17 mouse cellular contexts compared by ENCODE assay signal in the genomic region with DNA sequence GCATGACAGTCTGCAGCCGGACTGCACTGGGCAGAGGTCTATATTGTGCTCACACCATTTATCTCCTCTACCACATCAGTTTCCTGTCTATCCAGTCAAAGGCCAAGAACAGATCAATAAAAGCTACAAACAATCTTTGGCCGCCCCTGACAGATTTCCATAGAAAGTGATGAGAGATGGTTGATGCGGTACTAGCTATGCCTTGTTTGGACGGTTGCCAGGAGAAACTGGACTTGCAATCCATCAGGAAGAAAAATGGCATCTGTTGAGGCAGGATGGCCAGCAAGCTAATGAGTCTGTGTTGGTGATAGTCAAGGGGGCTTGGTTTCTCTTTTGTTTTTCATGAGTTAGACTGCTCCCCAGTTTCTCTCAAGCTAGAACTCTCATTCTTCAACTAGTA. TPM values are rescaled to one million over a fixed set of nuclear protein-coding genes. Genes with fewer than 3 reads are reported as not detected.
A peak's percentile ranks its signal among the peaks of the same experiment; 100 is the strongest.
DNase-seq lines count a peak whose midpoint lies in the region; ATAC-seq and TF ChIP-seq lines count a peak whose summit lies in the region.
"Had no signal": no experiment of that assay in that cellular context is flagged by ENCODE, and none has a peak within 500 bp of the region (broad histone marks: within the 10 kb centered on the region; RNA-seq: fewer than 3 reads in every experiment).

No protein-coding gene starts in this region.

- WGBS in forebrain, postnatal 0 days = 62% methylated on average over 4 of the region's 4 CpGs
- whole genome bisulfite sequencing in forebrain, embryonic 12.5 days = 88% methylated on average over 4 of the region's 4 CpGs
- 67% methylated on average over 4 of the region's 4 CpGs for WGBS in midbrain, postnatal 0 days
- 89% methylated on average over 4 of the region's 4 CpGs for WGBS in midbrain, embryonic 10.5 days

- H3K9ac ChIP-seq in forebrain, postnatal 0 days = no peak overlapping the region
- no peak overlapping the region for H3K9ac ChIP-seq in forebrain, embryonic 12.5 days
- H3K9ac ChIP-seq in midbrain, postnatal 0 days (replicated peaks; ENCODE audit: low read length, poor library complexity, severe bottlenecking) = no peak overlapping the region
- H3K9ac ChIP-seq: embryonic facial prominence, embryonic 13.5 days; liver, embryonic 13.5 days had no signal

- no peaks in the 10 kb centered on the region for H3K27me3 ChIP-seq in forebrain, postnatal 0 days (ENCODE audit: insufficient read depth, low read length)
- H3K27me3 ChIP-seq in forebrain, embryonic 12.5 days = no peaks in the 10 kb centered on the region
- no peaks in the 10 kb centered on the region for H3K27me3 ChIP-seq in midbrain, postnatal 0 days (ENCODE audit: insufficient read depth, low read length)
- no peaks in the 10 kb centered on the region for H3K27me3 ChIP-seq in midbrain, embryonic 10.5 days (ENCODE audit: low read depth, poor library complexity, severe bottlenecking)
- H3K27me3 ChIP-seq: embryonic facial prominence, embryonic 13.5 days; liver, embryonic 13.5 days; Patski had no signal

- no peak for ATAC-seq in forebrain, postnatal 0 days
- no peak for ATAC-seq in forebrain, embryonic 12.5 days (ENCODE audit: low FRiP score)
- ATAC-seq in midbrain, postnatal 0 days (ENCODE audit: low FRiP score) = no peak
- ATAC-seq in granulocyte monocyte progenitor cell, adult 5-6 weeks (replicated peaks; ENCODE audit: poor library complexity, severe bottlenecking) = no peak
- ATAC-seq: lung, postnatal 0 days; Patski had no signal

- DNase-seq in forebrain, postnatal 0 days = peak; percentile 33
- DNase-seq in midbrain, postnatal 0 days (ENCODE audit: low spot score) = peak; percentile 48
- DNase-seq in midbrain, embryonic 10.5 days (ENCODE audit: low spot score) = no peak
- DNase-seq in embryo, embryonic 11 days = peak; percentile 20
- DNase-seq in layer of hippocampus, adult 18-20 months (ENCODE audit: low spot score in 2 of 2) = no peak
- DNase-seq: adrenal gland, postnatal 36 days; B cell, adult 2 months; cerebellum, adult 9-10 months; gastrocnemius, postnatal 14 days; liver, embryonic 13.5 days; thymus, postnatal 4 days had no signal

- no peak overlapping the region for H3K4me3 ChIP-seq in forebrain, postnatal 0 days (ENCODE audit: low read depth, low read length)
- H3K4me3 ChIP-seq in forebrain, embryonic 12.5 days (replicated peaks) = no peak overlapping the region
- H3K4me3 ChIP-seq in midbrain, postnatal 0 days (ENCODE audit: low read depth, low read length) = no peak overlapping the region
- H3K4me3 ChIP-seq in midbrain, embryonic 10.5 days = no peak overlapping the region
- H3K4me3 ChIP-seq: embryonic facial prominence, embryonic 13.5 days; liver, embryonic 13.5 days had no signal

- H3K4me1 ChIP-seq in forebrain, postnatal 0 days (ENCODE audit: insufficient read depth) = no peaks in the 10 kb centered on the region; the same call in 1 of the 2 replicates
- H3K4me1 ChIP-seq in forebrain, embryonic 12.5 days = peaks cover 4% of the 10 kb centered on the region; the same call in 1 of the 2 replicates
- H3K4me1 ChIP-seq in midbrain, postnatal 0 days (ENCODE audit: insufficient read depth, low read length) = no peaks in the 10 kb centered on the region
- H3K4me1 ChIP-seq in midbrain, embryonic 10.5 days = peaks cover 8% of the 10 kb centered on the region

- H3K9me3 ChIP-seq in forebrain, postnatal 0 days (ENCODE audit: low read length) = no peaks in the 10 kb centered on the region
- no peaks in the 10 kb centered on the region for H3K9me3 ChIP-seq in forebrain, embryonic 12.5 days
- no peaks in the 10 kb centered on the region for H3K9me3 ChIP-seq in midbrain, postnatal 0 days (ENCODE audit: low read length)
- no peaks in the 10 kb centered on the region for H3K9me3 ChIP-seq in midbrain, embryonic 10.5 days (replicated peaks)
- H3K9me3 ChIP-seq: embryonic facial prominence, embryonic 13.5 days; liver, embryonic 13.5 days had no signal

- no peak for TF ChIP-seq CTCF in forebrain, postnatal 0 days (IDR thresholded peaks at IDR 0.05; ENCODE audit: low read depth)
- no peak for TF ChIP-seq CTCF in midbrain, postnatal 0 days (IDR thresholded peaks at IDR 0.05)

- no peak overlapping the region for H3K4me2 ChIP-seq in forebrain, postnatal 0 days (ENCODE audit: low read depth)
- H3K4me2 ChIP-seq in forebrain, embryonic 12.5 days = no peak overlapping the region
- H3K4me2 ChIP-seq in midbrain, postnatal 0 days (ENCODE audit: low read depth, low read length, poor library complexity, severe bottlenecking) = no peak overlapping the region
- H3K4me2 ChIP-seq: embryonic facial prominence, embryonic 13.5 days; liver, embryonic 13.5 days had no signal

- H3K36me3 ChIP-seq in forebrain, postnatal 0 days (ENCODE audit: insufficient read depth) = 0 out of 2 replicates have a peak, but pooled peaks cover 4% of the 10 kb centered on the region
- H3K36me3 ChIP-seq in forebrain, embryonic 12.5 days (replicated peaks) = no peaks in the 10 kb centered on the region
- H3K36me3 ChIP-seq in midbrain, postnatal 0 days (ENCODE audit: insufficient read depth, low read length) = no peaks in the 10 kb centered on the region
- no peaks in the 10 kb centered on the region for H3K36me3 ChIP-seq in midbrain, embryonic 10.5 days
- H3K36me3 ChIP-seq: embryonic facial prominence, embryonic 13.5 days; liver, embryonic 13.5 days had no signal

- no peak overlapping the region for H3K27ac ChIP-seq in forebrain, postnatal 0 days (ENCODE audit: low read depth, low read length)
- no peak overlapping the region for H3K27ac ChIP-seq in forebrain, embryonic 12.5 days
- no peak overlapping the region for H3K27ac ChIP-seq in midbrain, postnatal 0 days (ENCODE audit: low read depth, low read length)
- no peak overlapping the region for H3K27ac ChIP-seq in midbrain, embryonic 10.5 days (replicated peaks)
- H3K27ac ChIP-seq: embryonic facial prominence, embryonic 13.5 days; liver, embryonic 13.5 days had no signal

RNA-seq across cellular contexts. Expression of a gene that starts 51.3 kb away (rescaled TPM):
- 114 and 139 TPM in 2 replicates for total RNA-seq in forebrain, postnatal 0 days (2014; rRNA removed)
- 43.7 and 49.8 TPM in 2 replicates for polyA plus RNA-seq in forebrain, postnatal 0 days (2015; fragmentation: Nextera tagmentation; extraction: Ambion mirVana)
- 14.5 and 15.1 TPM in 2 replicates for polyA plus RNA-seq in forebrain, embryonic 12.5 days (2016; fragmentation: Nextera tagmentation; extraction: Ambion mirVana)
- total RNA-seq in midbrain, postnatal 0 days (2014; rRNA removed) = 134 and 176 TPM in 2 replicates
- polyA plus RNA-seq in midbrain, postnatal 0 days (2015; fragmentation: Nextera tagmentation; extraction: Ambion mirVana) = 77.1 and 77.7 TPM in 2 replicates
- polyA plus RNA-seq in midbrain, embryonic 10.5 days (2016; fragmentation: Nextera tagmentation; extraction: Ambion mirVana) = 10.3 and 11.1 TPM in 2 replicates
- 10 to 100 TPM; 28.7 to 37.6 TPM for total RNA-seq in layer of hippocampus, adult 18-20 months (2021)
- not detected in 2 replicates for total RNA-seq in granulocyte monocyte progenitor cell, adult 5-6 weeks (2014; fragmentation: Nextera tagmentation)
- 0.13 TPM in 1 of 2 replicates, not detected in the other for total RNA-seq in granulocyte monocyte progenitor cell, adult 5-6 weeks (2017)
- total RNA-seq: megakaryocyte progenitor cell, adult 5-6 weeks had no signal

Comparison
In these comparisons a context has a peak if more than half of its experiments do, and no peak if none do; other contexts are left out.
1. DNase-seq: peak in forebrain, postnatal 0 days (single experiment), midbrain, postnatal 0 days (single experiment) and embryo, embryonic 11 days (single experiment); none in midbrain, embryonic 10.5 days (single experiment) and layer of hippocampus, adult 18-20 months (0 of 2).
2. RNA of a gene that starts 51.3 kb away (total RNA-seq): 134 to 176 TPM in midbrain, postnatal 0 days, 114 to 139 TPM in forebrain, postnatal 0 days and 28.7 to 37.6 TPM in layer of hippocampus, adult 18-20 months; 0.13 TPM in granulocyte monocyte progenitor cell, adult 5-6 weeks; every median in the first group is over 10 times any median in the second.